Mouse (Mus musculus) ZHBTc4 (cell line): ENCODE results near the gene Cep135.

Experiments used
- DNase-seq: peaks from one replicate; pipeline ENCODE4 v3.0.0-alpha.2; 2011; ENCODE audit warnings: low read depth, low spot score

Gene Cep135

DNA sequence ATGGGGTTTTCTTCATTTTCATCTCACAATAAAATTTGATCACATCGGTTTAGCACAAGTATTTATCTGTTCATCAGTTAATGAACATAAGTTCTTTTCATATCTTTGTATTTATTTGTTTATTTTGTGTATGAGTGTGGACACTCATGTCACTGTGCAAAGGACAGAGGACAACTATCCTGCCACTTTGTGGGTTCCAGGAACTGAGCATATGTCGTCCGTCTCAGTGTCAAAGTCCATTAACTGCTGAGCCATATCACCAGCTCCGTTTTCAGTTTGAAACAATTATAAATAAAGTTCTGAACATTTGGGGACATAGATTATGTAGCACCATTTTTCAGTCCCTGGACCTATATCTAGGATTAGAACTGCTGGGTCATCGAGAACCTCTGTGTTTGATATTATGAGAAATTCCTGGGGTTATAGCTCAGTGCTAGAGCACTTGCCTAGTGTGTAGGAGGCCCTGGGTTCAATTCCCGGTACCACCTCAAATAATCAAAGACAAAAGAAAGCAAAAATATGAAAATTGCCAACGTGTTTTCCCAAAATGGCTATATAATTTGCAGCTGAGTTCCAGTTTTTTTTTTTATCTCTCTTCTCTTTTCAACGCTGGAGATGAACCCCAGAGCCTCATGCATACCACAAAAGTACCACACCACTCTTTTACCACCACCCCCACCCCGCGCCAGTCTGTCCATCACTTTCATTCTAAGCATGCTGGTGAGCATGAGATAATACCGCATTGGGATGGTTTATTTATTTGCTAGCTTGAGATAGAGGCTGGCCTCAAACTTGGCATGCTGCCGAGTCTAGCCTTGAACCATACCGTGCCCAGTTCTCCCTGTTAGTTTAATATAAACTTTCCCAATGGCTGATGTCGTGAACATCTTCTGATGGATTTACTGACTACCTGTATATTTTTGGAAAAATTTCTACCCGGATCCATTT lies 96.4 kb downstream of the Cep135 start:
- no peak for DNase-seq

DNA sequence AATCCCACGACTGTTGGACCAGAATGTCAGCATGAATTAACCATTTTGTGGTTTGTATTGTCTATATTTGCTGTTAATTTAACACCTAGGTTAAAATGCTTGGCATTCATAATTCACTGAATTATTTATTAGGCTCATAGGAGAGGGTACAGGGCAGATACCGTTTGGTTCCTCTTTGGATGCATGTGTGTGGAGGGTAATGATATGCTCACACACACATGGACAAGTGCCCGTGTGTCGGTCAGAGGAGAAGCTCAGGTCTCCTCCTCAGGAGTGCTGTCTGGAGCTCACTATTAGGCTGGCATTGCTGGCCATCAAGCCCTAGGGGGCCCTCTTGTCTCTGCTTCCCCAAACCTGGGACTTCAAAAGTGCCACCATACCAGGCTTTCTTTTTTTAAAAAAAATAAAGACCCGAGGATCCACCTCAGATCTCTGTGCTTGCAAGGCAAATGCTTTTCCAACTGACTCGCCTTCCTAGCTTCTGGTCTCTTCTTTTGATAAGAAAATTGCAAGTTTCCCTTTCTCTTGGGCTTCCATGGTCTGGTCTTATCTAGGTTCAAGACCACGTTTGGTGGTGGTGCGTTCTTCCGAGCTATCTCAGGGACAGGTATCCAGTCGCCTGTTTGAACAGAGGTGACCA lies 99.6 kb downstream of the Cep135 start:
- DNase-seq, result no peak

DNA sequence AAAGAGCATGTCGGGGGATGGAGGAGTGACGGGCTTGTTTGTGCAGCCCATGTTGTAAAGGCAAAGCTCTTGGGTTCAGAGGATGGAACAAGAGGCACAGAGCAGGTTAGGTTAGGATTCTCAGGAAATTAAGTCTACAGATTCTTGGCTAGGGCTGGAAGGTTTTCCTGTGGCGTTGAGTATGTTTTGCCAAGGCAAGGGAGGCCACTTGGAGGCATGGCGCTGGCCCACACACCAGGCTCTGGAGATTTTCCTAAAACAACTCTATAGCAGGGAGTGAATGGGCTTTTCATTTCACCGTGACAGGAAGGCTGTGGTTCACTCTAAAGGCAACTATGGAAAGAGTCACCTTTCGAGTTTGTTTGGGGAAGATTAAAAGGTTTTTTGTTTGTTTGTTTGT lies 100.1 kb downstream of the Cep135 start:
- DNase-seq, result no peak

DNA sequence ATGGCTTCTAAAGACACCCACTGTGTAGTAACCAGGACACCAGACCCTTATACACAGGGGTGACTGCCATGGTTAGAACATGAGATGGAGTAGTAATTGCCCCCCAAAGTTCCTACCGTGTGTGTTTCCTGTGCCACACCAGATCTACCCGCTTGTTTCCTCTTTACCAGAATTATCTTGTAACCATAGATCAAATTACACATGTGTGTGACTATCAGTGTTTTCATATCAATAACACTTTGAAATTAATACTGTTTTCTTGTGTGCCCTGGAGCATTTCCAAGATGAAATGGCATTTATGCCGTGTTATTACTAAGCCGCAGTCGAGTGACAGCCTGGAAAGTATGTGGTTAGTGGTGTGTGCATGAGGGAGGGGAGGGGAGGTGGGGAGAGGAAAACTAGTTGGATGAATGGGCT lies 101.7 kb downstream of the Cep135 start:
- no peak for DNase-seq

DNA sequence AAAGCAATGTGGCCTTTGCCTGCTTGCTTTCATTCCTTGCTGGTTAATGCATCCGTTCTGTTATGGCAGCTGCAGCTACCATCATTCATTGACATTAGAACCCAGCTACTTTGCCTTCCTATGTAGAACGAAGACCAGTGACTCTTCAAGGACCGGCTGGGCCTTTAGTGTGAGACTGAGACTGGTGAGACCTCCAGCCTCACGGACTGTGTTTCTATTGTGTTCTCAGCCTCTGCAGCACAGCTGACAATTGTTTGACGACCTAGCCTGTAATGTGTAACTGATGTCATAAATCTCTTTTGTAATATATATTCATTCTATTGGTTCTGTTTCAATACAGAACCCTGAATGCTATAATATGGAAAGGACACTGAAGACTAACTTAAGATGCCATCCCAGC lies 102.8 kb downstream of the Cep135 start:
- no peak for DNase-seq

DNA sequence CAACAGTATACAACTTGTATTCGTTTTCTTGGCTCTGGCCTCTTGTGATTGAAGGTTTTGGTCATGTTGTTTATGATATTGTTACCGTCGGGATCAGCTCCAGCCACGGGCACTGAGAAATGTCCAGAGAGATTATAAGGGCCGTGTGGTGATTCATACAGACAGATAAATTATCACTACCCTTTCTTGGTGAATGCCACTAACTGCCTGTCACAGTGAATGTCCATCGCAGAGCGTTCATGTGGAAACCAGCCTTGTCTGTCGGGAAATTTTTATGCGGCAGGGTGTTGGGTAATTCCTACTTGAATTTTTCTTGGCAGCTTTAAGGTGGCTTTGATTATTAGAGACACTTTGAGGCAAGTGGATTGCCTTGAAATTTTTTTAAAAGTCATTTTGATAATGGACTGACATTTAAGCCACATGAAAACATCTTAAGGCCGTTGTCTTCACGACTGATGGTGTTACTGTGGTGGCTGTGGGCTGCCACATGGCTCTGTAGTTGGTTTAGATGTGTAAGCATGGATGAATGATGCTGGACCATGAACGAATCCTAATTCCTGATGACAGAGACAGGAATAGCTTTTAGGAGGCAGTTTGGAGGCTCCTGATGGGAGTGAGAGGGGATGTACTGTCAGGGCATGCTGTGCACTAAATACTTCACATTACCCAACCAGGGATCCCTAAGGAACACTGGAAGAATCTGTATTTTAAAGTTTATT lies 103.4 kb downstream of the Cep135 start:
- DNase-seq, result no peak
